Mouse (Mus musculus) heart, embryonic 13.5 days (tissue): ENCODE results near the gene Rbm41. TPM values are rescaled to one million over a fixed set of nuclear protein-coding genes. Genes with fewer than 3 reads are reported as not detected.

ENCODE experiments used
- ATAC-seq: fragments of 200-750 bp; cut with Nextera tagmentation; 2 replicates; pipeline ENCODE4 v1.8.0; 2017; ENCODE audit warnings: moderate TSS enrichment; ENCODE audit not compliant: insufficient number of reproducible peaks, low FRiP score, low TSS enrichment; ENCODE audit errors: extremely low read depth
- H3K27ac ChIP-seq: fragments of 300-500 bp; sonication (generic); replicated peaks from 2 replicates; pipeline ENCODE4 v1.5.1; 2015; ENCODE audit warnings: moderate library complexity, mild to moderate bottlenecking, inconsistent platforms
- H3K27me3 ChIP-seq: fragments of 300-500 bp; sonication (generic); replicated peaks from 2 replicates; pipeline ENCODE4 v1.6.1; 2015; ENCODE audit warnings: mild to moderate bottlenecking, inconsistent platforms
- H3K36me3 ChIP-seq: fragments of 300-500 bp; sonication (generic); 2 replicates; pipeline ENCODE4 v1.6.1; 2015; ENCODE audit warnings: mild to moderate bottlenecking, inconsistent platforms
- H3K4me1 ChIP-seq: fragments of 300-500 bp; sonication (generic); 2 replicates; pipeline ENCODE4 v1.6.1; 2015; ENCODE audit warnings: inconsistent platforms
- H3K4me2 ChIP-seq: fragments of 300-500 bp; sonication (generic); 2 replicates; pipeline ENCODE4 v1.6.1; 2015; ENCODE audit warnings: inconsistent platforms, mild to moderate bottlenecking, moderate library complexity
- H3K4me3 ChIP-seq: fragments of 300-500 bp; sonication (generic); 2 replicates; pipeline ENCODE4 v1.5.1; 2015; ENCODE audit warnings: moderate library complexity, mild to moderate bottlenecking, inconsistent platforms
- H3K9ac ChIP-seq: fragments of 300-500 bp; sonication (generic); 2 replicates; pipeline ENCODE4 v1.6.1; 2015; ENCODE audit warnings: inconsistent platforms, mild to moderate bottlenecking, moderate library complexity
- H3K9me3 ChIP-seq: fragments of 300-500 bp; sonication (generic); 2 replicates; pipeline ENCODE4 v1.6.1; 2016; ENCODE audit warnings: inconsistent platforms
- WGBS: fragments of 180-500 bp; shearing (Covaris S2); methylation state at CpG from one replicate; pipeline ENCODE4 v1.1.7; 2015; ENCODE audit warnings: mixed read lengths; 5-methylcytosine and 5-hydroxymethylcytosine counted together
- polyA plus RNA-seq: library from polyadenylated mRNA; unstranded; fragments of >200 nt; fragmentation: Nextera tagmentation; extraction: Ambion mirVana; gene quantifications from 2 replicates; pipeline ENCODE4 v1.2.1, GENCODE M21; 2015

Gene Rbm41
- polyA plus RNA-seq, 1 experiment from 2014 or later, result 3.8 TPM

DNA sequence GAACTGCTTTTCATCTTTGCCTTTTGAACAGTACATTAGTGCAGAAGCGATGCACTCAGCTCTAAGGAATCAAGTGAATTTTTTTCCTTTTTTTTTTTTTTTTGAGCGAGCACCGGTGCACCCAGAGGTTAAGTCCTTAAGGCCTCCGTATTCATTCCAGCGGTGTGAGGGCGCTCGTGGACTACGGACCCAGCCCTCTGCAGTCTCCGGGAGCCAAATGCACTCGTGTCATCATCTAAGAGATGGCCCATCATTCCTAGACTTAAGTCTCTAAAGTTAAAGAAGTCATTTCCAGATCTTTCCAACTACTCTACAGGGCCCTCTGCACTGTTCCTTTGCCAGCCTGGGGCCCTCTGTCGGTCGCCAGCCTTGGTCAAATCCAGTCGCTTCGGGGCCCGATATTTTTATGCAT, 128.1 kb downstream of the Rbm41 start:
- 18% methylated on average over 15 of the region's 15 CpGs for WGBS
- no peaks in the 10 kb centered on the region for H3K9me3 ChIP-seq
- H3K4me3 ChIP-seq, result peak overlapping the region; percentile 68
- peak overlapping the region; percentile 71 for H3K4me2 ChIP-seq
- no peaks in the 10 kb centered on the region for H3K27me3 ChIP-seq
- H3K36me3 ChIP-seq, result no peaks in the 10 kb centered on the region
- no peak for ATAC-seq
- H3K9ac ChIP-seq, result peak overlapping the region; percentile 82
- peaks cover 18% of the 10 kb centered on the region for H3K4me1 ChIP-seq
- no peak overlapping the region for H3K27ac ChIP-seq

DNA sequence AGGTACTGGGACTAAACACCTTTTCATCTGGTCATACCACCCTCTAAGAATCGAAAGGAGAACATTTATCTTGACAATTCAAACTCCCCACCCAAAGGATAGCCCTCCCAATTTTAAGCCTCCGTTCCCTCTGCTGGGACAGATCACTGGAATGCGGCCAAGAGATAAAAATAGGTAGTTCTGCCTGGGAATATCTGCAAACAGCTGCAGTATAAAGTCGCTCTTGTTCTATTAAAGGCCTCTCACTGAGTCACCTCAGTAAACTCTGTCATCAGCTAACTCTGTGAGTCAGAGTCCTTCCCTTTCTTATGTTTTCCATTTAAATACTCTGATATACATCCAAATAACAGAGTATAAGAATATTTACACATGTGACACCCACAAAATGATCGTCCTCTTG, 139.0 kb downstream of the Rbm41 start:
- H3K4me3 ChIP-seq, result no peak overlapping the region
- no peak overlapping the region for H3K27ac ChIP-seq
- no peak for ATAC-seq
- peaks cover 9% of the 10 kb centered on the region; the same call in 1 of the 2 replicates for H3K36me3 ChIP-seq
- no peaks in the 10 kb centered on the region; the same call in none of the 2 replicates for H3K4me1 ChIP-seq
- H3K9me3 ChIP-seq, result no peaks in the 10 kb centered on the region
- H3K27me3 ChIP-seq, result no peaks in the 10 kb centered on the region
- H3K9ac ChIP-seq, result no peak overlapping the region
- H3K4me2 ChIP-seq, result no peak overlapping the region
- 33% methylated on average over 5 of the region's 5 CpGs for WGBS

DNA sequence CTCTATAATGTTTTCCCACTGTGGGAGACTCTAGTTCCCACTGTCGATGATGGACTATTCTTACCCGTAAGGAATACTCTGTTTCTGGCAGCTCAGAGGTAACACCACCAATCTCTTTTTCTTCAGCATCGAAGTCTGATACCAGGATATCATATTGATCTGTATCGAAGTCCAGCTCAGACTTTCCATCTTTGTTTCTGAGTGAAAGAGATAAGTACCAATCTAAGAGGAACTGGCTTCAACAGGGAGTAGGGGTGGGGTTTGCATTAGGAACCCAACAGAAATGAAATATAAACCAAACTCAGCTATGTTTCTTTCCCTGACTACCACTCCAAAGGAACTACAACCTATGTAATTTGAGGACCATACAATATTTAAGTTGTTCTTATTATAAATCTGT, 143.6 kb downstream of the Rbm41 start:
- Histone ChIP-seq H3K36me3 (peaks cover 16% of the 10 kb centered on the region), H3K4me1 (no peaks in the 10 kb centered on the region; the same call in 1 of the 2 replicates), H3K27ac (no peak overlapping the region), H3K4me3 (no peak overlapping the region), H3K4me2 (no peak overlapping the region), H3K9ac (no peak overlapping the region), H3K9me3 (no peaks in the 10 kb centered on the region), H3K27me3 (no peaks in the 10 kb centered on the region)
- WGBS, result 82% methylated on average over 4 of the region's 4 CpGs
- ATAC-seq, result no peak

DNA sequence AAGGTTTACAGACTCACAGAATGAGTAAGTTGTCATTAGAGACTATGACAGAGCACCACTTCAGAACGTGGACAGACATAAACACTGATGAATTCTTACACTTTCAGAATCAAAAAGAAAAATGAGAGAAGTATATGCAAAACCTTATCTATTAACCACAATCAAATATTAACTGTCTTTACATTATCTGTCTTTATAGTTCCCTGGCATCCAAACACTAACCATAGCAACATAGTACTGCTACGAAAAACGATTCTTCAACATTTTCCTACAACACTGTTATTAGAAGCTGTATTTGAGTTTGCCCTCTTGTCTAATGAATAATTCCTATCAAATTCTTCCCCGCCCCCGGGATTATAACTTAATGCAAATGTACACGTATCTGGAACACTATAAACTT, 157.3 kb downstream of the Rbm41 start:
- H3K9me3 ChIP-seq, result no peaks in the 10 kb centered on the region
- no peak for ATAC-seq
- no peak overlapping the region for H3K4me3 ChIP-seq
- no peaks in the 10 kb centered on the region for H3K27me3 ChIP-seq
- 74% methylated on average over 6 of the region's 6 CpGs for WGBS
- H3K27ac ChIP-seq, result no peak overlapping the region
- H3K9ac ChIP-seq, result no peak overlapping the region
- H3K36me3 ChIP-seq, result 0 out of 2 replicates have a peak, but pooled peaks cover 2% of the 10 kb centered on the region
- no peaks in the 10 kb centered on the region for H3K4me1 ChIP-seq
- no peak overlapping the region for H3K4me2 ChIP-seq

Other genes with a start within 250 kb of the Rbm41 start
- gene Ripply1, start 216.2 kb downstream of the Rbm41 start, polyA plus RNA-seq, result not detected in 2 replicates
- 0.25 TPM in 1 of 2 replicates, not detected in the other for gene Cldn2, start 197.8 kb downstream of the Rbm41 start, polyA plus RNA-seq
- gene Morc4, start 126.9 kb downstream of the Rbm41 start, polyA plus RNA-seq, result 10.3 and 13.9 TPM in 2 replicates
- gene Nup62cl, start 64.1 kb upstream of the Rbm41 start, polyA plus RNA-seq, result 1.9 and 2.4 TPM in 2 replicates
- gene Pih1h3b, start 64.3 kb upstream of the Rbm41 start, polyA plus RNA-seq, result not detected in 2 replicates